Mouse (Mus musculus): ENCODE results near the gene Rhox10. TPM values are rescaled to one million over a fixed set of nuclear protein-coding genes. Genes with fewer than 3 reads are reported as not detected.
"Not testable (repeated sequence)": the region's sequence is repeated elsewhere in the genome, so short reads cannot be mapped to it uniquely, and the experiment has no call there.

The Rhox10 gene
- polyA plus RNA-seq (2014; fragmentation: Nextera tagmentation; extraction: Ambion mirVana), result not detected in 2 replicates

- Histone ChIP-seq H3K36me3 (ENCODE audit: control insufficient read depth, insufficient read depth, low read length) (no peaks in the 10 kb centered on the region), H3K4me2 (no peak within 1 kb of the TSS), H3K9me3 (ENCODE audit: control insufficient read depth, low read length) (no peaks in the 10 kb centered on the region), H3K4me3 (ENCODE audit: low read depth, low read length) (no peak within 1 kb of the TSS), H3K4me1 (replicated peaks; ENCODE audit: control insufficient read depth, insufficient read depth, low read length) (no peaks in the 10 kb centered on the region), H3K27me3 (replicated peaks; ENCODE audit: control insufficient read depth, insufficient read depth, low read length) (no peaks in the 10 kb centered on the region), H3K27ac (ENCODE audit: low read depth, low read length) (no peak within 1 kb of the TSS), H3K9ac (ENCODE audit: low read depth, low read length) (no peak within 1 kb of the TSS)
- ATAC-seq (replicated peaks; ENCODE audit: low FRiP score) (no peak), DNase-seq (ENCODE audit: low spot score) (no peak)
- 81% methylated on average over 11 of the region's 11 CpGs for WGBS
Observed at GRCm38 (mm10) chrX:38066175-38066574, at the start of gene Rhox10. Gene Rhox10 (plus strand): TSS chrX:38066475.

- not testable (repeated sequence) for DNase-seq (ENCODE audit: low spot score); H3K4me3 ChIP-seq (ENCODE audit: low read depth, low read length); H3K4me2 ChIP-seq; H3K36me3 ChIP-seq (ENCODE audit: control insufficient read depth, insufficient read depth, low read length); H3K9ac ChIP-seq (ENCODE audit: low read depth, low read length); H3K27ac ChIP-seq (ENCODE audit: low read depth, low read length); ATAC-seq (replicated peaks; ENCODE audit: low FRiP score); H3K9me3 ChIP-seq (ENCODE audit: control insufficient read depth, low read length); H3K4me1 ChIP-seq (replicated peaks; ENCODE audit: control insufficient read depth, insufficient read depth, low read length); H3K27me3 ChIP-seq (replicated peaks; ENCODE audit: control insufficient read depth, insufficient read depth, low read length)
Observed at GRCm38 (mm10) chrX:38018597-38018996, 47.7 kb upstream of the Rhox10 start, which contains the start of gene Btg1-ps1. Gene Btg1-ps1 (minus strand): TSS chrX:38018815.

GRCm38 (mm10) chrX:38033841-38034240 is 32.4 kb upstream of the Rhox10 start:
- Histone ChIP-seq H3K4me2 (no peak overlapping the region), H3K36me3 (ENCODE audit: control insufficient read depth, insufficient read depth, low read length) (no peaks in the 10 kb centered on the region), H3K4me1 (replicated peaks; ENCODE audit: control insufficient read depth, insufficient read depth, low read length) (no peaks in the 10 kb centered on the region), H3K27me3 (replicated peaks; ENCODE audit: control insufficient read depth, insufficient read depth, low read length) (no peaks in the 10 kb centered on the region), H3K27ac (ENCODE audit: low read depth, low read length) (no peak overlapping the region), H3K9ac (ENCODE audit: low read depth, low read length) (no peak overlapping the region), H3K4me3 (ENCODE audit: low read depth, low read length) (no peak overlapping the region), H3K9me3 (ENCODE audit: control insufficient read depth, low read length) (no peaks in the 10 kb centered on the region)
- 74% methylated on average over 2 of the region's 2 CpGs for WGBS
- ATAC-seq (replicated peaks; ENCODE audit: low FRiP score) (no peak), DNase-seq (ENCODE audit: low spot score) (no peak)

DNA sequence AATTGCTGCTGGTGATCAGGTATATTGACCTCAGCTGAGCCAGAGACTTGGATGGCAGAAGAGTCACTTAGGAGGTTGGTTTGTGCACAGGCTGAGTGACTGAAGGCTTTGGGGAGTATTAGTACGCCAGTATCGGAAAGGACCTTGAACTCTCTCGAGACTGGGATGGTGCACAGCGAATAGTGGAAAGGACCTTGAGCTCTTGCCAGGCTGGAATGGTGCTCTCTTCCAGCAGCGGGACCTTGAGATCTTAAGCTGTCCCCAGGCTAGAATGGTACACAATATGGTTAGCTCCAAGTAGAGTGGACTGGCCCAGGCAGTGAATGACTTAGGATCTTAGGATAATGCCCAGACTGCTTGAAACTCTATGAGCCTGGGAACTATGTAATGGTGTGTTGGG is 26.6 kb upstream of the Rhox10 start:
- Histone ChIP-seq H3K4me3 (ENCODE audit: low read depth, low read length) (no peak overlapping the region), H3K36me3 (ENCODE audit: control insufficient read depth, insufficient read depth, low read length) (no peaks in the 10 kb centered on the region), H3K4me2 (no peak overlapping the region), H3K9me3 (ENCODE audit: control insufficient read depth, low read length) (no peaks in the 10 kb centered on the region), H3K9ac (ENCODE audit: low read depth, low read length) (no peak overlapping the region), H3K27me3 (replicated peaks; ENCODE audit: control insufficient read depth, insufficient read depth, low read length) (no peaks in the 10 kb centered on the region), H3K27ac (ENCODE audit: low read depth, low read length) (no peak overlapping the region), H3K4me1 (replicated peaks; ENCODE audit: control insufficient read depth, insufficient read depth, low read length) (no peaks in the 10 kb centered on the region)
- no peak for ATAC-seq (replicated peaks; ENCODE audit: low FRiP score)
- 83% methylated on average over 5 of the region's 5 CpGs for WGBS
- no peak for DNase-seq (ENCODE audit: low spot score)

- not testable (repeated sequence) for H3K27ac ChIP-seq (ENCODE audit: low read depth, low read length); ATAC-seq (replicated peaks; ENCODE audit: low FRiP score); H3K4me3 ChIP-seq (ENCODE audit: low read depth, low read length); H3K4me2 ChIP-seq; H3K4me1 ChIP-seq (replicated peaks; ENCODE audit: control insufficient read depth, insufficient read depth, low read length); H3K27me3 ChIP-seq (replicated peaks; ENCODE audit: control insufficient read depth, insufficient read depth, low read length); H3K36me3 ChIP-seq (ENCODE audit: control insufficient read depth, insufficient read depth, low read length); DNase-seq (ENCODE audit: low spot score); H3K9me3 ChIP-seq (ENCODE audit: control insufficient read depth, low read length); H3K9ac ChIP-seq (ENCODE audit: low read depth, low read length)
Observed at GRCm38 (mm10) chrX:38043014-38043413, 23.3 kb upstream of the Rhox10 start, which contains the start of gene Btg1-ps2. Gene Btg1-ps2 (minus strand): TSS chrX:38043114.

DNA sequence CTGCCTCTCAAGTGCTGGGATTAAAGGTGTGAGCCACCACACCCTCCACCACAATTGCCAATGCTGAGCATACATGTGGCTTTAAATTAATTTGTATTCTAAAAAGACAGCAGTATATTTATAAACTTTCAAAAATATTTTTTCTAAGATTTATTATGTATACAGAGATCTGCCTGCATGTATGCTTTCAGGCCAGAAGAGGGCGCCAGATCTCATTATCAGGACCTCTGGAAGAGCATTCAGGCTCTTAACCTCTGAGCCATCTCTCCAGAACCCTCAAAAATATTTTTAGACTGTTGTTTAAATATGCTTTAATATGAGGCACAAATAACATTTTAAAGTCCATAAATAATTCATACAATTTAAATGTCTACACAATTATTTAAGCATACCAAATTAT is 4.7 kb upstream of the Rhox10 start:
- ATAC-seq (replicated peaks; ENCODE audit: low FRiP score) (no peak), DNase-seq (ENCODE audit: low spot score) (no peak)
- no peak overlapping the region for H3K27ac ChIP-seq (ENCODE audit: low read depth, low read length)
- no peak overlapping the region for H3K4me3 ChIP-seq (ENCODE audit: low read depth, low read length)
- H3K36me3 ChIP-seq (ENCODE audit: control insufficient read depth, insufficient read depth, low read length), result no peaks in the 10 kb centered on the region
- no peaks in the 10 kb centered on the region for H3K27me3 ChIP-seq (replicated peaks; ENCODE audit: control insufficient read depth, insufficient read depth, low read length)
- no peak overlapping the region for H3K9ac ChIP-seq (ENCODE audit: low read depth, low read length)
- H3K4me1 ChIP-seq (replicated peaks; ENCODE audit: control insufficient read depth, insufficient read depth, low read length), result no peaks in the 10 kb centered on the region
- no peak overlapping the region for H3K4me2 ChIP-seq
- WGBS, result 0% methylated on average over 1 of the region's 1 CpGs
- H3K9me3 ChIP-seq (ENCODE audit: control insufficient read depth, low read length), result no peaks in the 10 kb centered on the region

- H3K27me3 ChIP-seq (replicated peaks; ENCODE audit: control insufficient read depth, insufficient read depth, low read length), result no peaks in the 10 kb centered on the region
- WGBS, result 20% methylated on average over 12 of the region's 12 CpGs
- DNase-seq (ENCODE audit: low spot score) (peak; percentile 45), ATAC-seq (replicated peaks; ENCODE audit: low FRiP score) (no peak)
- H3K36me3 ChIP-seq (ENCODE audit: control insufficient read depth, insufficient read depth, low read length), result no peaks in the 10 kb centered on the region
- no peak overlapping the region for H3K4me2 ChIP-seq
- no peak overlapping the region for H3K27ac ChIP-seq (ENCODE audit: low read depth, low read length)
- H3K9me3 ChIP-seq (ENCODE audit: control insufficient read depth, low read length), result no peaks in the 10 kb centered on the region
- no peak overlapping the region for H3K9ac ChIP-seq (ENCODE audit: low read depth, low read length)
- H3K4me3 ChIP-seq (ENCODE audit: low read depth, low read length), result no peak overlapping the region
- no peaks in the 10 kb centered on the region for H3K4me1 ChIP-seq (replicated peaks; ENCODE audit: control insufficient read depth, insufficient read depth, low read length)
Observed at GRCm38 (mm10) chrX:38084226-38084625, 18.0 kb downstream of the Rhox10 start.

- no peak for DNase-seq (ENCODE audit: low spot score)
- WGBS, result 79% methylated on average over 9 of the region's 9 CpGs
- H3K27me3 ChIP-seq (replicated peaks; ENCODE audit: control insufficient read depth, insufficient read depth, low read length), result no peaks in the 10 kb centered on the region
- H3K27ac ChIP-seq (ENCODE audit: low read depth, low read length), result no peak within 1 kb of the TSS
- no peak for ATAC-seq (replicated peaks; ENCODE audit: low FRiP score)
- H3K4me1 ChIP-seq (replicated peaks; ENCODE audit: control insufficient read depth, insufficient read depth, low read length), result no peaks in the 10 kb centered on the region
- H3K9ac ChIP-seq (ENCODE audit: low read depth, low read length), result no peak within 1 kb of the TSS
- H3K36me3 ChIP-seq (ENCODE audit: control insufficient read depth, insufficient read depth, low read length), result no peaks in the 10 kb centered on the region
- no peak within 1 kb of the TSS for H3K4me3 ChIP-seq (ENCODE audit: low read depth, low read length)
- no peak within 1 kb of the TSS for H3K4me2 ChIP-seq
- H3K9me3 ChIP-seq (ENCODE audit: control insufficient read depth, low read length), result no peaks in the 10 kb centered on the region
Observed at GRCm38 (mm10) chrX:38085041-38085440, 18.8 kb downstream of the Rhox10 start, which contains the start of gene Rhox11. Gene Rhox11 (minus strand): TSS chrX:38085141.

GRCm38 (mm10) chrX:38110807-38111206 is 44.5 kb downstream of the Rhox10 start, which contains the start of gene Rhox12:
Gene Rhox12 (minus strand): TSS chrX:38110907.
- no peak within 1 kb of the TSS for H3K4me2 ChIP-seq
- no peaks in the 10 kb centered on the region for H3K4me1 ChIP-seq (replicated peaks; ENCODE audit: control insufficient read depth, insufficient read depth, low read length)
- no peak within 1 kb of the TSS for H3K9ac ChIP-seq (ENCODE audit: low read depth, low read length)
- ATAC-seq (replicated peaks; ENCODE audit: low FRiP score) (no peak), DNase-seq (ENCODE audit: low spot score) (no peak)
- no peaks in the 10 kb centered on the region for H3K9me3 ChIP-seq (ENCODE audit: control insufficient read depth, low read length)
- H3K27me3 ChIP-seq (replicated peaks; ENCODE audit: control insufficient read depth, insufficient read depth, low read length), result no peaks in the 10 kb centered on the region
- 69% methylated on average over 4 of the region's 4 CpGs for WGBS
- no peak within 1 kb of the TSS for H3K4me3 ChIP-seq (ENCODE audit: low read depth, low read length)
- no peaks in the 10 kb centered on the region for H3K36me3 ChIP-seq (ENCODE audit: control insufficient read depth, insufficient read depth, low read length)
- no peak within 1 kb of the TSS for H3K27ac ChIP-seq (ENCODE audit: low read depth, low read length)

All from liver, embryonic 11.5 days (tissue).